ENCODE assay signal across 8 mouse cellular contexts in genomic region chr8:123333091-123333587, GRCm38 (mm10). TPM values are rescaled to one million over a fixed set of nuclear protein-coding genes. Genes with fewer than 3 reads are reported as not detected.
DNase-seq lines count a peak whose midpoint lies in the region; ATAC-seq lines count a peak whose summit lies in the region.

No protein-coding gene starts in this region.

- no peak overlapping the region for H3K27ac ChIP-seq in lung, embryonic 15.5 days
- no peak overlapping the region for H3K27ac ChIP-seq in intestine, embryonic 14.5 days (ENCODE audit: low read depth)
- peak overlapping the region; percentile 96 for H3K27ac ChIP-seq in neural tube, embryonic 13.5 days (replicated peaks)

- no peaks in the 10 kb centered on the region for H3K9me3 ChIP-seq in lung, embryonic 15.5 days
- no peaks in the 10 kb centered on the region for H3K9me3 ChIP-seq in intestine, embryonic 14.5 days (ENCODE audit: control insufficient read depth, low read length)
- H3K9me3 ChIP-seq in neural tube, embryonic 13.5 days = no peaks in the 10 kb centered on the region

- H3K4me3 ChIP-seq in lung, embryonic 15.5 days = peak overlapping the region; percentile 66
- peak overlapping the region; percentile 59 for H3K4me3 ChIP-seq in intestine, embryonic 14.5 days (ENCODE audit: low read depth, low read length)
- peak overlapping the region; percentile 85 for H3K4me3 ChIP-seq in neural tube, embryonic 13.5 days

- 0 out of 2 replicates have a peak overlapping the region, but pooled peaks have one; percentile 21 for H3K9ac ChIP-seq in lung, embryonic 15.5 days
- peak overlapping the region; percentile 35 for H3K9ac ChIP-seq in intestine, embryonic 14.5 days (ENCODE audit: low read length)
- H3K9ac ChIP-seq in neural tube, embryonic 13.5 days = peak overlapping the region; percentile 94

- H3K36me3 ChIP-seq in lung, embryonic 15.5 days = no peaks in the 10 kb centered on the region
- H3K36me3 ChIP-seq in intestine, embryonic 14.5 days (ENCODE audit: control insufficient read depth, insufficient read depth, low read length) = no peaks in the 10 kb centered on the region
- no peaks in the 10 kb centered on the region for H3K36me3 ChIP-seq in neural tube, embryonic 13.5 days

- peaks cover 17% of the 10 kb centered on the region for H3K4me1 ChIP-seq in lung, embryonic 15.5 days
- H3K4me1 ChIP-seq in intestine, embryonic 14.5 days (replicated peaks; ENCODE audit: control insufficient read depth, insufficient read depth, low read length) = peaks cover 10% of the 10 kb centered on the region; the same call in 1 of the 2 replicates
- peaks cover 36% of the 10 kb centered on the region for H3K4me1 ChIP-seq in neural tube, embryonic 13.5 days (replicated peaks)

- peaks cover 25% of the 10 kb centered on the region for H3K27me3 ChIP-seq in lung, embryonic 15.5 days
- H3K27me3 ChIP-seq in intestine, embryonic 14.5 days (replicated peaks; ENCODE audit: control insufficient read depth, insufficient read depth, low read length) = peaks cover 16% of the 10 kb centered on the region; the same call in 1 of the 2 replicates
- no peaks in the 10 kb centered on the region for H3K27me3 ChIP-seq in neural tube, embryonic 13.5 days

- H3K4me2 ChIP-seq in lung, embryonic 15.5 days = peak overlapping the region; percentile 95
- H3K4me2 ChIP-seq in intestine, embryonic 14.5 days (ENCODE audit: low read length) = peak overlapping the region; percentile 81
- H3K4me2 ChIP-seq in neural tube, embryonic 13.5 days = peak overlapping the region; percentile 63

- ATAC-seq in cerebellum, adult (ENCODE audit: insufficient number of reproducible peaks, low FRiP score, low TSS enrichment) = peak; percentile 43; the same call in 1 of the 2 replicates
- peak; percentile 13; the same call in 1 of the 2 replicates for ATAC-seq in lung, embryonic 15.5 days (ENCODE audit: borderline replicate concordance, extremely low read depth, low FRiP score, low TSS enrichment)
- ATAC-seq in intestine, embryonic 14.5 days (replicated peaks; ENCODE audit: low FRiP score, low TSS enrichment, low read depth) = 0 out of 2 replicates have a peak, but pooled peaks have one; percentile 7
- ATAC-seq in neural tube, embryonic 13.5 days (ENCODE audit: low read depth) = peak; percentile 48
- ATAC-seq in megakaryocyte-erythroid progenitor cell, adult 5-6 weeks (replicated peaks; ENCODE audit: low FRiP score, low TSS enrichment, poor library complexity, severe bottlenecking) = no peak

- 3% methylated on average over 21 of the region's 21 CpGs for WGBS in lung, embryonic 15.5 days
- 5% methylated on average over 21 of the region's 21 CpGs for WGBS in intestine, embryonic 14.5 days
- 1% methylated on average over 19 of the region's 21 CpGs for WGBS in neural tube, embryonic 13.5 days

- no peak for DNase-seq in cerebellum, adult 11-12 months
- no peak for DNase-seq in lung, postnatal 10 days
- DNase-seq in intestine, embryonic 14.5 days (ENCODE audit: low spot score) = no peak
- DNase-seq in ovary, adult 18-20 months (ENCODE audit: low spot score) = no peak

RNA-seq across cellular contexts. Expression of gene Spire2, which starts 0.6 kb away (rescaled TPM):
- polyA plus RNA-seq in lung, embryonic 15.5 days (2015; fragmentation: Nextera tagmentation; extraction: Ambion mirVana) = 1.3 and 1.4 TPM in 2 replicates
- polyA plus RNA-seq in intestine, embryonic 14.5 days (2014; fragmentation: Nextera tagmentation; extraction: Ambion mirVana) = 1.8 and 2.9 TPM in 2 replicates
- 35.9 and 40.2 TPM in 2 replicates for polyA plus RNA-seq in neural tube, embryonic 13.5 days (2015; fragmentation: Nextera tagmentation; extraction: Ambion mirVana)
- 4.3 and 5.9 TPM in 2 replicates for total RNA-seq in megakaryocyte-erythroid progenitor cell, adult 5-6 weeks (2014; fragmentation: Nextera tagmentation)
- total RNA-seq in megakaryocyte-erythroid progenitor cell, adult 5-6 weeks (2017) = 5.3 and 7.0 TPM in 2 replicates

RNA-seq across cellular contexts. Expression of gene Fanca, which starts 14.8 kb away (rescaled TPM):
- polyA plus RNA-seq in lung, embryonic 15.5 days (2015; fragmentation: Nextera tagmentation; extraction: Ambion mirVana) = 29.0 and 30.0 TPM in 2 replicates
- 29.8 and 32.0 TPM in 2 replicates for polyA plus RNA-seq in intestine, embryonic 14.5 days (2014; fragmentation: Nextera tagmentation; extraction: Ambion mirVana)
- polyA plus RNA-seq in neural tube, embryonic 13.5 days (2015; fragmentation: Nextera tagmentation; extraction: Ambion mirVana) = 9.3 and 11.0 TPM in 2 replicates
- total RNA-seq in megakaryocyte-erythroid progenitor cell, adult 5-6 weeks (2014; fragmentation: Nextera tagmentation) = 88.7 and 92.5 TPM in 2 replicates
- total RNA-seq in megakaryocyte-erythroid progenitor cell, adult 5-6 weeks (2017) = 48.6 and 64.9 TPM in 2 replicates

RNA-seq across cellular contexts. Expression of gene Tcf25, which starts 40.4 kb away (rescaled TPM):
- 143 and 162 TPM in 2 replicates for polyA plus RNA-seq in lung, embryonic 15.5 days (2015; fragmentation: Nextera tagmentation; extraction: Ambion mirVana)
- polyA plus RNA-seq in intestine, embryonic 14.5 days (2014; fragmentation: Nextera tagmentation; extraction: Ambion mirVana) = 164 and 170 TPM in 2 replicates
- 317 and 328 TPM in 2 replicates for polyA plus RNA-seq in neural tube, embryonic 13.5 days (2015; fragmentation: Nextera tagmentation; extraction: Ambion mirVana)
- 140 and 145 TPM in 2 replicates for total RNA-seq in megakaryocyte-erythroid progenitor cell, adult 5-6 weeks (2014; fragmentation: Nextera tagmentation)
- total RNA-seq in megakaryocyte-erythroid progenitor cell, adult 5-6 weeks (2017) = 104 and 227 TPM in 2 replicates

Comparison
In these comparisons a context has a peak if more than half of its experiments do, and no peak if none do; other contexts are left out.
1. H3K9ac ChIP-seq: peak in every context shown above with its lines; median percentile 94 in neural tube, embryonic 13.5 days; 35 in intestine, embryonic 14.5 days; 21 in lung, embryonic 15.5 days.